Mouse (Mus musculus) stomach, postnatal 0 days (tissue): ENCODE measurements around the gene Ccnd3.

Experiments
- CTCF ChIP-seq: IDR thresholded peaks from 2 replicates; pipeline ENCODE4 v1.5.1; 2016; ENCODE audit warnings: antibody characterized with exemption, low read depth, mild to moderate bottlenecking, moderate library complexity
- EP300 ChIP-seq: optimal IDR thresholded peaks from 2 replicates; pipeline ENCODE3; 2016; ENCODE audit warnings: antibody characterized with exemption

DNA sequence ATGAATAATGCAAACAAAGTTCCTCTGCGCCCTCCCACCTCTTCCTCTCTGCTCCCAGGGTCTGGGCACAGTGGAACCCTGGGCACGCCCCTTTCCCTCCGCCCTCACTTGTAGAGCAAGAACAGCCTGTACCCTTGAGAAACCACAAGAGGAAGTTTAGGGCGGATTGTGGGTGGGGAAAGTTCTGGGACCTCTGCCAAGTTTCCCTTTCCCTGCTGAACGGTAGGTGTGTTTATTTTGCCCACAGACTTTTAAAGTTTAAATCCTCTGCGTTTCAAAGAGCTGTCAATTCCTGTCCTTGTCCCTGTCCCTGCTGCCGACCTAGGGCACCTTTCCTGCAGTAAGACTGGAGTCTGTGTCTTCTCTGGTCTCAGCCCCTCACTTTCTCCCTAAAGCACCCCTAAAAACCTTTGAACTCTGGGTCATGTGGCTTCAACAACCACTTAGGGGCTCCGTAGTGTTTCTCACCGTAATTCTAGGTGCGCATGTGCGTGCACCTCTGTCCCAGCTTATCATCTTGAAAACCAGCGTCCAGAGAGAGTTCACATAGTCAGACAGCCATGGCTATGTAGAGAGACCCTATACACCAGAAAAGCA, 3.3 kb downstream of the Ccnd3 start:
- TF ChIP-seq EP300, result peak; percentile 93
- peak; percentile 28 for TF ChIP-seq CTCF
